Mouse (Mus musculus) kidney, adult 9 months (tissue): ENCODE measurements around the gene Rmdn2.

Experiments used
- DNase-seq: peaks from one replicate; pipeline ENCODE4 v3.0.0; 2022

Gene Rmdn2

DNA sequence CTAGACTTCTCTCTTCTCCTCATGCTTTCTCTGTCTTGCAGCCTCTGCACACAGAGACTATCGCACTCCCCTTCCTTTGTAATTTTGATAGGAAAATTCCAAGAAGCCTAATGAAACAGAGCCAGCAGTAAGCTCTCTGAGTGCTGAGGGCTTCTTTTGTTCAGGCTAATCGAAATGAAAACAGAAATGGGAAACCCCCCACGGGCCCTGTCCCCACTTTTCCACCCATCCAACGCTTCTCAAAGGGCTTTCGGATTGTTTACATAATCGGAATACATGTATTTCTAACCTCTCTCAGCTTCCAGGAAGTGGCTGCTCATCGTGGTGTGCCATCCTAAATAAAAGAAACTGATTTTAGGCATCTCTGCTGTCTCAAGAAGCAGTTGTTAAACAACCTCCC lies 96.5 kb downstream of the Rmdn2 start:
- DNase-seq, result no peak

DNA sequence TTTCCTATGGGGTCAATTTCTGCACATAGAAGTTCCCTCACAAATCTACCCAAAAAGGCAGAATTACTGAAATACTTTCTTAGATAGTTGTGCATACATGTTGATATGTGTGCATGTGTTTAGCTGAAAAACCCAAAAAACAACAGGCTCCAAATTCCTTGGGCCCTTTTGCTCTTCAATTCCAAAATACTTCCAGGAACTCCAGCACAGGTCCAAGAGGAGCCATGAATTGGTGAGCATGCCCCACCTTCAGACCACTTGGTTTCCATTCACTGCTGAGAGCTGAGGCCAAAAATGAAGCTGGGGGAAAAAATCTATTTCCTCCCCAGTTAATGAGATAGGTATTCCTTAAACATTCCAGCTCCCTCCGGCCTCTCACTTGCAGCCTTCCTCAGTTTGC lies 98.1 kb downstream of the Rmdn2 start:
- no peak for DNase-seq

DNA sequence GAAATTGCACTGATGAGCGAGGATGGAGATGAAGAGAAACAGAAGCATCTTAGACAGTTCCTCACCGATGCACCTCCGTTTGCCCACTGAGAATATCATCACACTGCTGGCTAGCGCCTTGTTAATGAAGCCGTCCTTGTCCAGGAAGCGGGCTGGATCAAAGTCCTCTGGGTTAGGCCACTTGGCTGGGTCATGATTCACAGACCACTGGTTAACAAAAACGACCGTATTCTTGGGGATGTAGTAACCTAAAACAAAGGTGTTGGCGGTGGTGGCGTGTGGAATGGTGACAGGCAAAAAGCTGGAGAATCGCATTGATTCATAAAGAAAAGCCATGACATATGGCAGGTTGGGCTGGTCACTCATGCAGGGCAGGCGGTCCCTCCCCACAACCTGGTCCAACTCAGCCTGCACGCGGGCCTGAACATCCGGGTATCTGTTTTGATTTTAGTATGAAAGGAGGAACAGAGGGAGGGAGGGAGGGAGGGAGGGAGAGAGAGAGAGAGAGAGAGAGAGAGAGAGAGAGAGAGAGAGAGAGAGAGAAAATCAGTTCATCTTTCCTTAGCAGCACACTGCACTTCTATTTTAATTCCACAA lies 98.7 kb downstream of the Rmdn2 start:
- DNase-seq, result peak; percentile 33

DNA sequence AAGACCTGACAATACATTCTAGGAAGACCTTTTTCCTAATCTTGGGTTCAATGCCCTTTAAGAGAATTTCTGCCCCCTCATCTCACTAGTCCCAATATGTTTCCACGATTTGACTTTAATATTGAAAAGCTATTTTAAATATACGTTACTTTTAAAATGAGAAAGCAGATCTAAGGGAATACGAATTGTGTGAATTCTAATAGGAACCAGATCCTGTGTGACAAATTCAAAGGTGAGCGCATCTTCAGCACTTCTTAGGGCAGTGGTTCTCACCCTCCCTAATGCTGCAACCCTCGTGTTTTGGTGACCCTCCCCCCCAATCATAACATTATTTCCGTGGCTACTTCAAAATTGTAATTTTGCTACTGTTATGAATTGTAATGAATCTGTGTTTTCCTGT lies 100.3 kb downstream of the Rmdn2 start:
- no peak for DNase-seq

DNA sequence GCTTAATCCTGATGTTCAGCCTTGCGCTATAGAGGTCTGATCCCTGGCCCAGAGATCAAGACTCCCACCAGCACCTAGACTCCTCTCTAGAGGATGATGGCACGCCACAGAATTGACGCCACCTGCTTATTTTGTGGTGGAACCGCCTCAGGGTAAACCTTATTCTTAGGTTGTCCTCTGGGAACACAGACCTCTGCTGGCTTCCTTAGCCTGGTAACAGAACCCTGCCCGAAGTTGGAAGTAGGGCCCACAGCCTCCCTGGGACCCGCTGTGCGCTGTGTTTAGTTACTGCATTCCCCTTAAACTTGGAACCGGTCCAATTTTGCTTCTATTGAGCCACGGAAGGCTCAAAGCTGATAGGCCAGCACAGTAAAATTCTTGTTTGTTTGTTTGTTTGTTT lies 100.9 kb downstream of the Rmdn2 start:
- no peak for DNase-seq

DNA sequence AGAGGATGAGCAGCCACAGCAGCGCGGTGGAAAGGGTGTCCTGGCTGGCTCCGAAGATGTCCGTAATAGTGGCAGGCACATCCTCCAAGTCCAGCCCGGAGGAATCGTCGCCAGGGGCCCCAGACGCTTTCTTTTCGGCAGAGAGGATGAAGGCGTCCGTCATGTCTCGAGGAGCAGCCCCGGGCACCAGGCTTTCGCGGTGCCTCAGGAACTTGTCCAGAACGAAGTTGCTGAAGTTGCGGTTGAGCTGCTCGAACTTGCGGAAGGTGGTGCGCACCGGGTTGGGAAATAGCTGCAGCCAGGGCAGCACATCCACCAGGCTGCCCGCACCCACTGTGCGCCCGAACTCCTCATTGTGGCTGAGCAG lies 101.6 kb downstream of the Rmdn2 start:
- no peak for DNase-seq

DNA sequence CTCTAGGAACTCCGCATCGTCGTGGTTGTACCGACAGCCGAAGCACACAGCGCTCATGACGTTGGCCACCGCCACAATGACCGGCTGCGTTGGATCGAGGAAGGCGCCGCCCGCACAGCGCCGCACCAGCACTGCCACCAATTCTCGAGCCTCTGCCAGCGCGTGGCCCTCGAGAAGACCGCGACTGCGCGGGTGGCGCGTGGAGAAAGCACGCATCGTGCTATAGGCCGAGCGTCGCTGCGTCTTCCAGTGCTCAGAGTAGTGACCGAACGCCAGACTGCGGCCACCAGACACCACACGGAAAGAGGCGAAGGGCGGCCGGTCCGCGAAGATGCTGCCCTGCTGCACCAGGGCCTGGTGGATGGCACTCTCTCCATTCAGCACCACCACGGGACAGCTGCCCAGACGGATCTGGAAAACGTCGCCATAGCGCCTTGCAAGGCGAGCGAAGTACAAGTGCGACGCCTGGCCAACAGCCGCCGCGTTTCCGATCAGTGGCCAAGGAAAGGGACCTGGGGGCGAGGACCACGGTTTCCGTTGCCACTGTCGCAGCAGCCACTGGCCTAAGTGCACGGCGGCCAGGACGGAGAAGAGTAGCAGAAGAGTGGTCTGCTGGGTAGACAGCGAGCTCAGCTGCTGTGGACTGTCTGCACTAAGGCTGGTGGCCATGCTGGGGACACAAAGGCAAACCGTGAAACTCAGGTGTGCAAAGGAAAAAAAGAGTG lies 102.1 kb downstream of the Rmdn2 start:
- DNase-seq, result no peak

DNA sequence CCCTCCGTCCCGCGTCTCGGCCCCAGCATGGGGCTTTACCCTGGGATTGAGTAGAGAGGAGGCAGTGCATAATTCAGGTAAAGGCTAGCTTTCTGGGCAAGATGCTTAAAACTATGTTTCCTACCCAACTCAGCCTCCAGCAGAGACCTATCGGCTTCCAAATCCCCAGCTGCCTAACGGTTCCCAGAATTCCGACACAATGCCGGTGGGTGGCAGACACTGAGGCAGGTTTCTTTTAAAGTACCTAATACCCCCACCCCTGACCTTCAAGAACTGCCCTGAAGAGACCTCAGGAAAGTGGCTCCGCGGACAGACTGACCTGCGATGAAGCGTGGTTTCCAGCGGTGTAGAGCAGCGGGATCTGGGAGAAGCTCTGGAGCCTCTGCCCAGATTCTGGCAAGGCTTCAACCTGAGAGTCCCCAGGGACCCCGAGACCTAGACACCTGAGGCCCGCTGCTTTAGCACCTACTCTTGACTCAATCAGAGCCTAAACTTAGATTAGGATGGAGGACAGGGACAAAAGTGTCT lies 102.8 kb downstream of the Rmdn2 start:
- no peak for DNase-seq

DNA sequence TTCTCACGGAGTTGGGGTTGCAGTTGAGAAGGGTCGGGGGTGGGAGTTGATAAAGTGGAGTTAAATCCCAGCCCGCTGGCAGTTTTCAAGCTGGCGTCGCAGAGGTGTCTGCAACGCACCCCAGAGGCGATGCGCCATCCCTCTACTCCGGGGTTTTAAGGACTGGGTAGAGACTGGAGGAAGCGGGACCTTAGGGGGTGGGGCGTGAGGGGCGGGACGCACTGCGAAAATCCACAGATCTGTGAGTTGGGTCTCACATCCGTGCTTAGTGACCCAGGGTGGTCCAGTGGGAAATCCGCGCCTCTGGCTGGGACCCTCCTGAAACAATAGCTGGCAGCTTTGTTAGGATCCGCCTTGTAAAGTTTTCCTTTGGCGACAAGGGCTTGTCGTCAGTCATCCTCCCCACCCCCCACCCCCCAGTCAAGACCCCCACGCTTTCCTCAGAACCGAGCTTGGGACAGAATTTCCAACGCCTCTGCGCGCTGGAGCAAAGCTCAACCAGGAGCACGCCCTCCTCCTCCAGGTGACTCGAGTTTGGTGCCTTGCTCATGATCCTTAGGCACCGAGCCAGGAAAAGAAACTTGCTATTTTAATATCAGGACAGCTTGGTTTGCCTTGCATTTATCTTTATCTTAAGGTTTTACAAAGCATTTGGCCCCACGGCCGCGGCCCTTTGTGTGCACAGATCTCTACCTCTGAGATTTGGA lies 103.4 kb downstream of the Rmdn2 start, which contains the start of gene Cyp1b1:
Gene Cyp1b1, minus strand, starts transcription at position 131 of the 707 bp plus-strand sequence.
- no peak for DNase-seq

DNA sequence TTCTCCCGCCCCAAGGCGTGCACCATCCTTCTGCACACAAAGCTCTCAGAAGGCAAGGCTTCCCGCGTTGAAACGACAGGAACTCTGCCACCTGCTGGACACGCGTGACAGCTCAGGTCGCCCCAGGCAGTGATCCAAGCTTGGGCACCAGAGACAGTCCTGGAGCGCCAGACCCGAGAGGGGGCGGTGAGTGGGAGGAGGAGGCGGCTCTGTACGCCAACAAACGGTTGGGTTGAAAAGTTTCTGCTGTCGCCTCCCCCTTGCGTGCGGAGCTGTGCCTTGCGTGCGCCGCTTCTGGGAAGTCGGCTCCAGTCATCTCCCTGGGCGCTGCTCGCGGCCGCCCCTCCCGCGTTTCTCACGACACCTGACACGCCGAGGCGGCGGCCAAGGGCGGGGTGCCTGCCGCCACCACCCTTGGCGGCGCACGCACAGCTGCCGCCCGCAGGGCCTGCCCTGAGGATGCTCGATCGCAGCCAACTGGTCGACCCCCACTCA lies 104.0 kb downstream of the Rmdn2 start:
- DNase-seq, result peak; percentile 90

DNA sequence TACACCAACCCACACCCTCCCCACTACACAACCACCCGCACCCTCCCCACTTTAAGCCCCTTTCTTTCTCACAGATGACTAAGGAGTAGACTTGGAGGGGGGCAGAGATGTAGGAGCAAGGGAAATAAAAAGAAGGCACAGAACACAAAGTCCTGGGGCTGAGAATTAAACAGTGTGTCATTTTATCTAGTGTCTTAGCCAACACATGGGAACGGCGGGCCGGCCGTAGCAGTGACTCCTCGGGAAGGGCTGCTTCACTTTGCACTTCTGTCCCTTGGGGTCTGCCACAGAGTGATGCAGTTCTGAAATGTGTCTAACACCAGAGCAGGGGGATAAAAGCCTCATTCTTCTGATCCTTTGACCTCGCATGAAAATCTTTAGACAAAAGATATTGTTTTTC lies 109.0 kb downstream of the Rmdn2 start:
- DNase-seq, result no peak

DNA sequence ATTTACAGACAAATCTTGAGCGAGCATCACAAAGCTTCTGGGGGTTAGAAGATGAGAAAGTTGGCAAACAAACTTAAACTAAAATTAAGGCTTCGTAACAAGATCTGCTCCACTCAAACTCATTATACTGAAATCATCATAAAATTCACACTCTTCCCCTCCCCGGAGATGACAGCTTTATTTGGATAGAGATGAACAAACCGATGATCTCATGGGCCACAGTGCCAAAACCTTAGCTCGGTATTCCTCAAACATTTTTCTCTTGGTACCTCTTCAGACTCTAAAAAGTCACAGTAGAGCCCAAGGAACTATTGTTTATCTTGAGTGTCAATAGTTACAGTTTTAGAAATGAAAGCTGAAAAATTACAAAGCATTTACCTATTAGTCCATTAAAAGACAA lies 115.0 kb downstream of the Rmdn2 start:
- DNase-seq, result no peak

DNA sequence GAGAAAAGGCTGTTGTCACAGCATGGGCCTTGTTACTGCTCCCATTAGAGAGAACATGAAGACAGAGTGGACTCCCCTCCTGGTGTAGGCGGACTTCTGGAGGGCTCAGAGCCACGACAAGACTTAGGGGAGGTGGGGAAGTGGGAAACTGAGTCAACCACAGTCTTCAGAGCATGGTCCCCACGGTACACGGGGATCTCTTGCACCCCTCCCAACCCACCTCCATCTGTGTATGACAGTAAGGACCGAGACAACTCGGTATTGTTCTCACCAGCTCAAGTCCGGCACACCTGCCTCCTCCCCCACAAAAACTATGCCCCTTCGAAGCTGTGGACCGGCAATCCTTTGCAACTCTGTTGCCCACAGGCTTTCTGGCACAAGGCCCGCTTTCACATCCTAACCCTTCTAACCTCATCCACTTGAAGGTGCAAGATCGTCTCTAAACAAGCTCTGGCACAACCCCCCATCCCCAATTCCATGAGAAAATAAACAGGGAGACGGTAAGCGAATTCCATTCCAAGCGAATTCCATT lies 116.5 kb downstream of the Rmdn2 start:
- no peak for DNase-seq

DNA sequence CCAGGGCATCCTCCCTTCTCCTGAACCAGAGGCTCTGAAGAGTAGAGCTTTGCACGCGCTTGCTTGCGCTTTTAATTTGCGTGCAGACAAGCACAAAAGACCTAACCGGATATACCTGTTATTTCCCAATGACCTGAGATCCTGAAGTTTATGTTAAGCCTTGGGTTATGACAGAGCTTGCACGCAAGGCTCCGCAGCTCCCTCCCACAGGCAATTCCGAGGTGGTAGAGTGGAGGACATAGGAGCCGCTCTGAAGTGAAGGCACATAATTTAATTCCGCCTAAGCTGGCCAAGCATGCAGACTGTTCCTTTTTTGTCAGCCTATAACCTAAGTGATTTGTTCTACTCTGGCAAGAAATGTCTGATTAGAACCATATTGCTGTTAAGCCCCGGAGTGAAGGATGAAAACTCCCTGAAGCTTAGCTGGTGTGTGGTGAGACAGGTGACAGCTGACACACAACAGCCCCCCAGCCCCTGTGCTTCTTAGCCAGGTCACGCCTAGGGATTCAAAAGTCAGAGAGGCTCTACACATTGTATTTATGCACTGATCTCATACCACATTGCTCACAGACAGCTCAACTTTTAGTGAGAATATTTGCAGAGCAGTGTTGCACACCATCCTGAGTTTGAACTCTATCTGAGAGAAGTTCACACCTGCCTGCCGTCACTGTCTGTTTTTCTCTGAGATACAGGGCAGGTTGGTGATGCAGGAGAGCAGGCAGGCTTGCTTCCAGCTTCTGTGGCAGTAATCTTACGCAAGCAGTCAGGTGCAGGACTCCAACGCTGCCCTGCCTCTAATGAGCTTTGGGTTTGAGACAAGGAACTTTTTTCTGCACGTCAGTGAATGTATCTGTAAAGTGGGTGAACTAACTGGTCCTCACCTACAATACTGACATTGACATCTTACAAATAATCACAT lies 117.2 kb downstream of the Rmdn2 start:
- DNase-seq, result no peak

DNA sequence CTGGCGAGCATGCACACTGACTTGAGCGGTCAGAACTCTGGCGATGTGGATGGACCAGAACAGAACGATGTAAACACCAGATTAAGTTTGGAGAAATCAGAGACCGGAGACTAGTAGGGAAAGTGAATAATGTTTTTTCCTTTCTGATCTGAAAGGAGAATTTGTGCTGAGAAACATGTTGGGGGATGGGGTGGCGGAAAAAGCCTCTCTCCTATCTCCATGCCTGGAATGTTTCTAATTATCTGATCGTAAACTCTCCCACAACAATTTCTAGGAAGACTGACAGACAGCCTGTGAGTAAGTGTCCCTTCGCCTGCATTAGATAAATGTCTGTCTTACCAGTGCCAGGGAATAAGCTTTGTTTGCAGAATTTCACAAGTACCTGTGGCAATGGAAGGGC lies 119.3 kb downstream of the Rmdn2 start:
- DNase-seq, result no peak

DNA sequence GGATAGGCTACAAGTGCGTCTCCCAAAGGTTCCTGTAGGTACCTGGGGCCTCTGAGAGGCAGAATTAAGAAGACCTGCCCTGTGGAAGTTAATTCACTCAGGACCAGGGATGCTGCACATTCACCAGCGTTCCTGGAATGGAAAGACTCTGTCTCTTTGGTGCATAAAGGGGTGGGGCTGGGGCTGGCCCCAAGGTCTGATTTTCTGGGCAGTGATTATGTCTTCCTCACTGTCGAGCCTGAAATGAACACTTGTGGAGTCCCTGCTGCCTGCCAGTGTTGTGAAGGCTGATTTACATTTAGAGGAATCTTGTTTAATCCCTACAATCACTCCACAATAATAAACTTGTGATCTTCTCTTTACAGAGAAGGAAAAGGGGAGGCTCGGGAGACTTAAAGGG lies 121.4 kb downstream of the Rmdn2 start:
- no peak for DNase-seq

DNA sequence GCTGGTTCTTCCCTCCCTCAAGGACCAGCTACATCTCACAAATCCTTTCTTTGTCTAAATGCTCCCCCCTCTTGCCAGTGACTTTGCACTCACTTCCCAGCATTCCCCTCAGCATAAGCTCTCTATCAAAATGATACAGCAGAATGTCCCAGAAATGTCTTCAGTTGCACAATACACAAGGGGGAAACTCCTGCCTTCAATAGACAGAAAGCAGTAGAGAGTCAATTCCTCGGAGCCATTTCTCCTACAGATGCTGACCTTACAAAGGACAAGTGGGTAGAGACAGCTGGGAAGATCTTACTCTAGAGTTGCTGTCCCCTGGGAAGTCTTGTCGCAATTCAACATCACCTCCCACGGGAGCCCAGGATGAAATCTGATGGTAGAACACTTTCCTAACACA lies 125.9 kb downstream of the Rmdn2 start:
- no peak for DNase-seq

DNA sequence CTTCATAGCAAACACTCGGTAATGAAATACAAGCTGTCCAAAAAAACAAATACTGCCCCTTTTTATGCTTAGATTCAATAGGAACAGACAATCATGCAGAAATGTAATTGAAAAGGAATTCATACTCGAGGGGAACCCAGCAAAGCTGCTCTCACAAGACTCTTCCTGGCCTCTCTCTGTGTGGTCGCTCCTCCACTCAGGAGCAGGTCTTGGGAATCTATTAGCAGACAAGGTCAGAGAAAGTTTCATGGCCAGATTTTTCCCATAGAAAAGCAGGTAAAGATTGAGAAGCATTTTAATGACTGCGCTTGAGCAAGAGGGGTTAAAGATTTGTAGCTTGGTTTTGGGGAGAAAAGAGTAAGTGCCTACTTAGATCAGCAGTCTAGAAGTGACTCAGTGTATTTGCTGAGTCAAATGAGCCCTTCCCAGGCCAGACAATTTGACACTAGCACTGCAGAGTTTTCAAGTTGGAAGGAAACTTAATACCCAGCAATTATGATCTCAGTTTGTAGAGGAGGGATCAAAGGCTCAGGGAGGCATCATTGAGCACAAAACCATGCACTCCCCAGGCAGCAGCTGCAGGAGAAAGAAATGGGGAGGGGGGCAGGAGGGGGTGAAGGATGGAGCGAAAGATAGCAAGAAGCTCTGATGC lies 127.3 kb downstream of the Rmdn2 start:
- no peak for DNase-seq

DNA sequence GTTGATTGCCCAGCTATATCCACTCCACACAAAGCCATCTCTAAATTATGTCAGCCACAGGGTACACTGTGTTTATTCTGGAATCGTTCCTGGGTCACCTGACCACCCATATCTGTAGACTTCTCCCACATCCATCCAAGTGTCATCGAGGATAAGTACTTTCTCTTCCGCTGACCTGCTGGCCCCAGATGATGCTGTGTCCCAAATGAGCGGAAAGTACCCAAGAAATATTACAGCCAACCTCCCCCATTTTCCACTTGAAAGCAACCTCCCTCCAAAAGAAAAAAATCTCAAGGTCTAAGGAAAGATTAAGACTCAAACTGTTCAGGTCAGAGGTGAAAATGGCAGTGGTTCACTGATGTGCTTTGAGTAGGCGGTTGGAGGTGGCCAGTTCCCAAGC lies 131.0 kb downstream of the Rmdn2 start:
- DNase-seq, result peak; percentile 30
